Mouse (Mus musculus) heart, adult 11 months (tissue): Measurements from ENCODE around the gene Lrrc8c.

Source experiments
- DNase-seq: peaks from one replicate; pipeline ENCODE4 v3.0.0; 2022

The Lrrc8c gene

GRCm38 (mm10) chr5:105644195-105644594 is 125.0 kb downstream of the Lrrc8c start:
- DNase-seq: no peak

- DNase-seq: peak; percentile 88
Measured at GRCm38 (mm10) chr5:105647094-105647493, 127.9 kb downstream of the Lrrc8c start.

- peak; percentile 98 for DNase-seq
Measured at GRCm38 (mm10) chr5:105648648-105649287, 129.6 kb downstream of the Lrrc8c start.

GRCm38 (mm10) chr5:105649514-105650001 is 130.4 kb downstream of the Lrrc8c start:
- peak; percentile 97 for DNase-seq

- peak; percentile 89 for DNase-seq
Measured at GRCm38 (mm10) chr5:105650728-105651479, 131.7 kb downstream of the Lrrc8c start.

GRCm38 (mm10) chr5:105651561-105651991 is 132.4 kb downstream of the Lrrc8c start:
- peak; percentile 95 for DNase-seq

GRCm38 (mm10) chr5:105654237-105655063 is 135.3 kb downstream of the Lrrc8c start:
- peak; percentile 97 for DNase-seq

GRCm38 (mm10) chr5:105655100-105655734 is 136.0 kb downstream of the Lrrc8c start:
- DNase-seq: no peak

GRCm38 (mm10) chr5:105661894-105662293 is 142.7 kb downstream of the Lrrc8c start:
- DNase-seq: no peak
